Mouse (Mus musculus): ENCODE measurements at regions not wholly inside any gene's neighbourhood (a gene's known extent, or its start where the extent isn't known, plus 50 kb on each side); places are given as distances from the start of the nearest gene placed in this dataset.

- TF ChIP-seq CTCF (IDR thresholded peaks at IDR 0.05; ENCODE audit: control insufficient read depth, insufficient read depth, low read length): no peak
- no peak for TF ChIP-seq POLR2A (IDR thresholded peaks at IDR 0.05; ENCODE audit: borderline replicate concordance, control insufficient read depth, low read depth, low read length)
These were observed 60.4 kb upstream of the Thpo start for GRCm38 (mm10) chr16:20794721-20795120.

Measured in bone marrow, adult 2 months (tissue).